Mouse (Mus musculus) forebrain, embryonic 10.5 days (tissue): ENCODE results near the gene Dpep2nb. TPM values are rescaled to one million over a fixed set of nuclear protein-coding genes. Genes with fewer than 3 reads are reported as not detected.
"Not testable (repeated sequence)": the region's sequence is repeated elsewhere in the genome, so short reads cannot be mapped to it uniquely, and the experiment has no call there.

Experiments used
- DNase-seq: peaks from one replicate; pipeline ENCODE4 v3.0.0-alpha.2; 2017; ENCODE audit warnings: low spot score; ENCODE audit errors: extremely low spot score
- H3K27ac ChIP-seq: fragments of 300-500 bp; sonication (generic); 2 replicates; pipeline ENCODE4 v1.5.1; 2016; ENCODE audit warnings: mild to moderate bottlenecking
- H3K27me3 ChIP-seq: fragments of 300-500 bp; sonication (generic); 2 replicates; pipeline ENCODE4 v1.6.1; 2016; ENCODE audit warnings: mild to moderate bottlenecking; ENCODE audit not compliant: poor library complexity, severe bottlenecking
- H3K36me3 ChIP-seq: fragments of 300-500 bp; sonication (generic); replicated peaks from 2 replicates; pipeline ENCODE4 v1.6.1; 2016; ENCODE audit warnings: mild to moderate bottlenecking, moderate library complexity
- H3K4me1 ChIP-seq: fragments of 300-500 bp; sonication (generic); 2 replicates; pipeline ENCODE4 v1.6.1; 2016
- H3K4me3 ChIP-seq: fragments of 300-500 bp; sonication (generic); 2 replicates; pipeline ENCODE4 v1.5.1; 2016; ENCODE audit warnings: mild to moderate bottlenecking, moderate library complexity
- H3K9me3 ChIP-seq: fragments of 300-500 bp; sonication (generic); 2 replicates; pipeline ENCODE4 v1.6.1; 2016; ENCODE audit warnings: mild to moderate bottlenecking, moderate library complexity
- WGBS: fragments of 180-500 bp; shearing (Covaris S2); methylation state at CpG from one replicate; pipeline ENCODE4 v1.1.7; 2016; 5-methylcytosine and 5-hydroxymethylcytosine counted together
- polyA plus RNA-seq: library from polyadenylated mRNA; unstranded; fragments of >200 nt; fragmentation: Nextera tagmentation; extraction: Ambion mirVana; gene quantifications from 2 replicates; pipeline ENCODE4 v1.2.1, GENCODE M21; 2016

The Dpep2nb gene
- polyA plus RNA-seq, 1 experiment from 2014 or later: not detected

- Histone ChIP-seq H3K9me3 (no peaks in the 10 kb centered on the region), H3K4me1 (no peaks in the 10 kb centered on the region)
Observed at GRCm38 (mm10) chr8:106022483-106022882, 16.7 kb upstream of the Dpep2nb start.

GRCm38 (mm10) chr8:106018039-106018438, 12.3 kb upstream of the Dpep2nb start:
- 90% methylated on average over 3 of the region's 3 CpGs for WGBS
- Histone ChIP-seq H3K4me3 (no peak overlapping the region), H3K36me3 (peaks cover 43% of the 10 kb centered on the region), H3K27ac (no peak overlapping the region), H3K9me3 (no peaks in the 10 kb centered on the region), H3K27me3 (no peaks in the 10 kb centered on the region), H3K4me1 (no peaks in the 10 kb centered on the region)
- no peak for DNase-seq

More at GRCm38 (mm10) chr8:106022483-106022882, 16.7 kb upstream of the Dpep2nb start:
- H3K27me3 ChIP-seq: no peaks in the 10 kb centered on the region
- peaks cover 43% of the 10 kb centered on the region for H3K36me3 ChIP-seq
- no peak overlapping the region for H3K27ac ChIP-seq
- peak; percentile 64 for DNase-seq
- no peak overlapping the region for H3K4me3 ChIP-seq

DNA sequence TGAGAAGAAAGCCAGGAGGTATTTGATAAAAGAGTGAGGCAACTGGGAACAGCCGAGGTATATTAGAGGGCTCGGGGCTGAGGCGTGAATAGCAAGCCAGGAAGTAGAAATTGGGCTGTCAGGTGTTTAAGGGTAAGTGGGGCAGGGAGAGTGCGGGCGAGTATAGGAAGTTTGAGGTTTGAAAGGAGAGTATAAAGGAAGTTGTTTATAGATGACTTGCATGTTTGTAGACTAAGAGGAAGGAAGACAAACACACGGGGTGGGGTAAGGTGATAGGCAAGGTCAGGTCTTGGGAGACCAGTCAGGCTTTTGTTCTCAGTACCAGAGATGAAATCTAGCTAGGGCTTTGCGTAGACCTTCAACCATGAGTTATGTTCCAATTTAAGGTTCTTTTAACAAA, 11.4 kb upstream of the Dpep2nb start:
- 95% methylated on average over 7 of the region's 7 CpGs for WGBS
- Histone ChIP-seq H3K9me3 (no peaks in the 10 kb centered on the region), H3K4me1 (peaks cover under 1% of the 10 kb centered on the region; the same call in 1 of the 2 replicates)

DNA sequence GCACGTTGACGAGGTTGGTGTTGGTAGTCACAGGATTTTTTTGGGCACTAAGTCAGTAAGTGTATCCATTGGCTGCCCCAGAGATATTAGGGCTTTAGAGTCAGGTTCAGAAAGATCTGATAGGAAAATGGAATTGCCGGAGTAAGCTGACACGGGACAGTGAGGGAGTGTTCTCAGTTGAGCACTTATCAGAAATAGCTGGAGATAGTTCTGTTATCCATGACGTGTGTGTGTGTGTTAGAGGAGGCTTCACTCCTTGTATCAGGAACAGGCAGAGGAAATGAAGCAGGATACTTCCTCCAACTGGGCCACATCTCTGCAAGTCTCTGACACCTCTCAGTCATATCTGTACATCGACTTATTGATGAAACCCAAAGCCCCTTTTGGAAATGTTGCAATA, 10.5 kb upstream of the Dpep2nb start:
- no peak overlapping the region for H3K27ac ChIP-seq
- no peak overlapping the region for H3K4me3 ChIP-seq
- no peaks in the 10 kb centered on the region for H3K27me3 ChIP-seq
- peaks cover 40% of the 10 kb centered on the region for H3K36me3 ChIP-seq
- no peaks in the 10 kb centered on the region for H3K9me3 ChIP-seq
- DNase-seq: no peak
- WGBS: 91% methylated on average over 6 of the region's 6 CpGs
- H3K4me1 ChIP-seq: peaks cover 8% of the 10 kb centered on the region

More for the DNA sequence above, 11.4 kb upstream of the Dpep2nb start:
- Histone ChIP-seq H3K27me3 (no peaks in the 10 kb centered on the region), H3K27ac (no peak overlapping the region), H3K4me3 (no peak overlapping the region), H3K36me3 (peaks cover 43% of the 10 kb centered on the region)
- no peak for DNase-seq

GRCm38 (mm10) chr8:106012203-106012602, 6.4 kb upstream of the Dpep2nb start:
- Histone ChIP-seq H3K36me3 (peaks cover 34% of the 10 kb centered on the region), H3K4me1 (peaks cover 25% of the 10 kb centered on the region), H3K4me3 (peak overlapping the region; percentile 87)
- H3K9me3 ChIP-seq, H3K27me3 ChIP-seq, DNase-seq, H3K27ac ChIP-seq: not testable (repeated sequence)
- WGBS: 83% methylated on average over 8 of the region's 8 CpGs

DNA sequence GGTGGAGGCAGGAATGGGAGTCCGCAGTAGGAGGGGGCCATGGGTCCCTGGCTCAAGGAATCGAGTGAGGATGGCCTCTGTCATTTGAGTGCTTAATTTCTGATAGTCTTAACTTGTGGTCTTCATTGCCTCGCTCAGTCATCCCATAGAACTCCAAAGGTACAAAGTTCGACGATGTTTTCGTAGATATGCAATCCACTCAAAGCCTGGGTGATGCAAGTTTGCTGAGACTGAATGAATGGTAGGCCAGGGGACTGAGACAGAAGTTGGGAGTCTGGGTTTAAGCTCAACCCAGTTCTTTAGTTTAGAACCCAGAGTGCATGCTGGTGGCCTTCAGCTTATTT, 5.8 kb upstream of the Dpep2nb start, which contains the start of gene Ddx28:
Gene Ddx28 (minus strand): TSS at position 240 of the 344 bp plus-strand sequence.
- H3K27ac ChIP-seq: peak within 1 kb of the TSS; percentile 93
- H3K9me3 ChIP-seq: no peaks in the 10 kb centered on the region
- H3K36me3 ChIP-seq: peaks cover 29% of the 10 kb centered on the region
- H3K27me3 ChIP-seq: no peaks in the 10 kb centered on the region
- 3% methylated on average over 6 of the region's 6 CpGs for WGBS
- DNase-seq: no peak
- H3K4me3 ChIP-seq: peak within 1 kb of the TSS; percentile 87
- peaks cover 25% of the 10 kb centered on the region for H3K4me1 ChIP-seq

- H3K4me3 ChIP-seq: peak overlapping the region; percentile 87
- peaks cover 25% of the 10 kb centered on the region for H3K4me1 ChIP-seq
- no peaks in the 10 kb centered on the region for H3K9me3 ChIP-seq
- no peaks in the 10 kb centered on the region for H3K27me3 ChIP-seq
- WGBS: 2% methylated on average over 74 of the region's 74 CpGs
- peaks cover 25% of the 10 kb centered on the region for H3K36me3 ChIP-seq
- DNase-seq: peak; percentile 91
- H3K27ac ChIP-seq: peak overlapping the region; percentile 93
Observed at GRCm38 (mm10) chr8:106010748-106011642, 5.2 kb upstream of the Dpep2nb start.

- H3K9me3 ChIP-seq, H3K27ac ChIP-seq: not testable (repeated sequence)
- 72% methylated on average over 3 of the region's 3 CpGs for WGBS
Observed at GRCm38 (mm10) chr8:106007891-106008290, 2.1 kb upstream of the Dpep2nb start.

GRCm38 (mm10) chr8:106007135-106007534, 1.4 kb upstream of the Dpep2nb start:
- H3K27ac ChIP-seq: no peak overlapping the region
- H3K9me3 ChIP-seq: no peaks in the 10 kb centered on the region
- peaks cover 18% of the 10 kb centered on the region for H3K36me3 ChIP-seq
- 88% methylated on average over 3 of the region's 3 CpGs for WGBS
- no peaks in the 10 kb centered on the region for H3K27me3 ChIP-seq
- H3K4me3 ChIP-seq: no peak overlapping the region
- DNase-seq: no peak
- peaks cover 25% of the 10 kb centered on the region for H3K4me1 ChIP-seq

More at GRCm38 (mm10) chr8:106007891-106008290, 2.1 kb upstream of the Dpep2nb start:
- Histone ChIP-seq H3K36me3 (peaks cover 18% of the 10 kb centered on the region), H3K4me1 (peaks cover 25% of the 10 kb centered on the region)
- not testable (repeated sequence) for H3K4me3 ChIP-seq, H3K27me3 ChIP-seq, DNase-seq

DNA sequence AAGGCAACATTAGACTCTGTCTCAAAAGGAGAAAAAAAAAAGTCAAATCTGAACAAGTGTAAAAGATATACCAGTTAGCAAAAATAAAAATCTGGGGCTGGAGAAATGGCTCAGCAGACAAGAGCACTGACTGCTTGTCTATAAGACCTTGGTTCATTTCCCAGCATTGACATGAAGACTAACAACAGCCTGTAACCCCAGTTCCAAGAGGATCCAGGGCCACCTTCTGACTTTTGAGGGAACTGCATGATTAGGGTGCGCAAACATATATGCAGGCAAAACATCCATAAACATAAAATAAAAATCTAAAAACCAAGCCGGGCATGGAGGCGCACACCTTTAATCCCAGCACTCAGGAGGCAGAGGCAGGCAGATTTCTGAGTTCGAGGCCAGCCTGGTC, 638 bp upstream of the Dpep2nb start:
- WGBS: 90% methylated on average over 4 of the region's 4 CpGs
- no peaks in the 10 kb centered on the region for H3K9me3 ChIP-seq
- no peak overlapping the region for H3K4me3 ChIP-seq
- DNase-seq: no peak
- no peaks in the 10 kb centered on the region for H3K27me3 ChIP-seq
- H3K4me1 ChIP-seq: peaks cover 18% of the 10 kb centered on the region
- no peak overlapping the region for H3K27ac ChIP-seq
- H3K36me3 ChIP-seq: peaks cover 18% of the 10 kb centered on the region

GRCm38 (mm10) chr8:106004538-106005207, 1.1 kb downstream of the Dpep2nb start:
- peaks cover 2% of the 10 kb centered on the region for H3K4me1 ChIP-seq
- no peaks in the 10 kb centered on the region for H3K27me3 ChIP-seq
- no peak for DNase-seq
- no peak overlapping the region for H3K4me3 ChIP-seq
- H3K36me3 ChIP-seq: peaks cover 12% of the 10 kb centered on the region
- no peak overlapping the region for H3K27ac ChIP-seq
- 81% methylated on average over 8 of the region's 8 CpGs for WGBS
- no peaks in the 10 kb centered on the region for H3K9me3 ChIP-seq

DNA sequence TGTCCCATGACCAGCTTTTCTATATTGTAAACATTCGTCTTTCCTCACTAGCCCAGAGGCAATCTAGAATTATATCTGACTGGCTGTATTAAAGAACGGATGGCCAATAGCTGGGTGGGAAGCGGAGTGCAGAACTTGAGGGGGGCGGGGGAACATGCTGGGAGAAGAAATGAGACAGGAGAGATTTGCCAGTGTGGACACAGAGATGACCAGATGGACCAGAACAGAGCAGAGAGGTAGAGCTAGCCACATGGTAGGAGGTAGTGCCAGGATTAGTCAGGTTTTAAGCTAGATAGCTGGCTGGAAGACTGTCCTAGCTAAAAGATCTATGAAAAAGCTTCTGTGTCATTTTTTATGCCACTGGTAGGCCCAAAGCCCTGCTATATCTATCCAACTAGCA, 3.9 kb downstream of the Dpep2nb start:
- Histone ChIP-seq H3K27ac (no peak overlapping the region), H3K4me3 (no peak overlapping the region), H3K9me3 (no peaks in the 10 kb centered on the region), H3K36me3 (no peaks in the 10 kb centered on the region), H3K27me3 (no peaks in the 10 kb centered on the region), H3K4me1 (no peaks in the 10 kb centered on the region)
- 86% methylated on average over 4 of the region's 4 CpGs for WGBS
- DNase-seq: no peak

- Histone ChIP-seq H3K27me3 (no peaks in the 10 kb centered on the region), H3K27ac (no peak overlapping the region), H3K4me1 (no peaks in the 10 kb centered on the region), H3K4me3 (no peak overlapping the region), H3K36me3 (no peaks in the 10 kb centered on the region), H3K9me3 (no peaks in the 10 kb centered on the region)
- DNase-seq: no peak
- WGBS: 88% methylated on average over 2 of the region's 2 CpGs
Observed at GRCm38 (mm10) chr8:105998971-105999370, 6.8 kb downstream of the Dpep2nb start.
